Mouse (Mus musculus): Measurements from ENCODE around the gene Erg28.

Erg28 gene

GRCm38 (mm10) chr12:85824438-85825264 is at the start of gene Erg28, which contains the start of gene Ttll5:
Gene Erg28, minus strand, starts transcription at chr12:85824550.
Gene Ttll5, plus strand, starts transcription at chr12:85824659.
- DNase-seq (ENCODE audit: low spot score in 2 of 2), result peak; percentile 96

GRCm38 (mm10) chr12:85869423-85869822 is 45.1 kb upstream of the Erg28 start:
- DNase-seq (ENCODE audit: low spot score in 2 of 2), result peak; percentile 53 to 70

GRCm38 (mm10) chr12:85867125-85867524 is 42.8 kb upstream of the Erg28 start:
- no peak for DNase-seq (ENCODE audit: low spot score in 2 of 2)

- no peak for DNase-seq (ENCODE audit: low spot score in 2 of 2)
Observed at GRCm38 (mm10) chr12:85866624-85867023, 42.3 kb upstream of the Erg28 start.

- DNase-seq (ENCODE audit: low spot score in 2 of 2), result no peak
Observed at GRCm38 (mm10) chr12:85865526-85865925, 41.2 kb upstream of the Erg28 start.

- no peak for DNase-seq (ENCODE audit: low spot score in 2 of 2)
Observed at GRCm38 (mm10) chr12:85862514-85862913, 38.2 kb upstream of the Erg28 start.

GRCm38 (mm10) chr12:85859511-85860189 is 35.3 kb upstream of the Erg28 start:
- peak in 1 of 2 experiments; percentile 23 for DNase-seq (ENCODE audit: low spot score in 2 of 2)

- no peak for DNase-seq (ENCODE audit: low spot score in 2 of 2)
Observed at GRCm38 (mm10) chr12:85859111-85859510, 34.8 kb upstream of the Erg28 start.

GRCm38 (mm10) chr12:85857300-85857699 is 33.0 kb upstream of the Erg28 start:
- no peak for DNase-seq (ENCODE audit: low spot score in 2 of 2)

- no peak for DNase-seq (ENCODE audit: low spot score in 2 of 2)
Observed at GRCm38 (mm10) chr12:85854271-85854670, 29.9 kb upstream of the Erg28 start.

GRCm38 (mm10) chr12:85853836-85854235 is 29.5 kb upstream of the Erg28 start:
- DNase-seq (ENCODE audit: low spot score in 2 of 2), result no peak

- no peak for DNase-seq (ENCODE audit: low spot score in 2 of 2)
Observed at GRCm38 (mm10) chr12:85850661-85851060, 26.3 kb upstream of the Erg28 start.

- DNase-seq (ENCODE audit: low spot score in 2 of 2), result peak; percentile 25 to 41
Observed at GRCm38 (mm10) chr12:85848164-85848958, 24.0 kb upstream of the Erg28 start.

- DNase-seq (ENCODE audit: low spot score in 2 of 2), result no peak
Observed at GRCm38 (mm10) chr12:85839371-85840000, 15.1 kb upstream of the Erg28 start.

- no peak for DNase-seq (ENCODE audit: low spot score in 2 of 2)
Observed at GRCm38 (mm10) chr12:85837765-85838164, 13.4 kb upstream of the Erg28 start.

GRCm38 (mm10) chr12:85834543-85834942 is 10.2 kb upstream of the Erg28 start:
- DNase-seq (ENCODE audit: low spot score in 2 of 2), result no peak

- peak; percentile 15 to 46 for DNase-seq (ENCODE audit: low spot score in 2 of 2)
Observed at GRCm38 (mm10) chr12:85830691-85831090, 6.3 kb upstream of the Erg28 start.

- no peak for DNase-seq (ENCODE audit: low spot score in 2 of 2)
Observed at GRCm38 (mm10) chr12:85829866-85830265, 5.5 kb upstream of the Erg28 start.

GRCm38 (mm10) chr12:85828856-85829255 is 4.5 kb upstream of the Erg28 start:
- DNase-seq (ENCODE audit: low spot score in 2 of 2), result no peak

- DNase-seq (ENCODE audit: low spot score in 2 of 2), result no peak
Observed at GRCm38 (mm10) chr12:85825822-85826221, 1.5 kb upstream of the Erg28 start.

- DNase-seq (ENCODE audit: low spot score in 2 of 2), result no peak
Observed at GRCm38 (mm10) chr12:85825361-85825760, 1.0 kb upstream of the Erg28 start.

- DNase-seq (ENCODE audit: low spot score in 2 of 2), result no peak
Observed at GRCm38 (mm10) chr12:85822051-85822450, 2.3 kb downstream of the Erg28 start.
